Mouse (Mus musculus): ENCODE data around the gene Map4k3. TPM values are rescaled to one million over a fixed set of nuclear protein-coding genes. Genes with fewer than 3 reads are reported as not detected.
"Not testable (repeated sequence)": the region's sequence is repeated elsewhere in the genome, so short reads cannot be mapped to it uniquely, and the experiment has no call there.

The Map4k3 gene
- polyA plus RNA-seq, 1 experiment from 2014 or later, result 5.5 TPM

GRCm38 (mm10) chr17:80765204-80765603, 36.9 kb upstream of the Map4k3 start:
- Histone ChIP-seq H3K9ac (replicated peaks) (no peak overlapping the region), H3K36me3 (replicated peaks; ENCODE audit: insufficient read depth, low read length) (no peaks in the 10 kb centered on the region), H3K4me3 (ENCODE audit: low read depth, low read length) (no peak overlapping the region), H3K9me3 (ENCODE audit: low read length) (peaks cover 3% of the 10 kb centered on the region; the same call in 1 of the 2 replicates), H3K4me2 (ENCODE audit: low read depth, low read length) (no peak overlapping the region), H3K4me1 (ENCODE audit: insufficient read depth) (no peaks in the 10 kb centered on the region), H3K27ac (ENCODE audit: low read depth) (no peak overlapping the region), H3K27me3 (ENCODE audit: insufficient read depth, low read length) (no peaks in the 10 kb centered on the region)
- ATAC-seq (no peak), DNase-seq (no peak)
- TF ChIP-seq CTCF (IDR thresholded peaks at IDR 0.05; ENCODE audit: low read depth), result no peak
- 49% methylated on average over 2 of the region's 2 CpGs for WGBS (ENCODE audit: insufficient replicate concordance)

- H3K4me2 ChIP-seq (ENCODE audit: low read depth, low read length), result no peak overlapping the region
- no peak overlapping the region for H3K4me3 ChIP-seq (ENCODE audit: low read depth, low read length)
- H3K9ac ChIP-seq (replicated peaks), result no peak overlapping the region
- no peaks in the 10 kb centered on the region for H3K4me1 ChIP-seq (ENCODE audit: insufficient read depth)
- TF ChIP-seq CTCF (IDR thresholded peaks at IDR 0.05; ENCODE audit: low read depth) (no peak), EP300 (IDR thresholded peaks at IDR 0.05; ENCODE audit: low read depth) (no peak)
- no peaks in the 10 kb centered on the region for H3K36me3 ChIP-seq (replicated peaks; ENCODE audit: insufficient read depth, low read length)
- DNase-seq (no peak), ATAC-seq (no peak)
- no peaks in the 10 kb centered on the region for H3K9me3 ChIP-seq (ENCODE audit: low read length)
- 25% methylated on average over 11 of the region's 11 CpGs for WGBS (ENCODE audit: insufficient replicate concordance)
- H3K27ac ChIP-seq (ENCODE audit: low read depth), result no peak overlapping the region
- no peaks in the 10 kb centered on the region for H3K27me3 ChIP-seq (ENCODE audit: insufficient read depth, low read length)
Measured at GRCm38 (mm10) chr17:80763065-80763681, 34.9 kb upstream of the Map4k3 start.

GRCm38 (mm10) chr17:80762391-80763040, 34.2 kb upstream of the Map4k3 start:
- H3K4me1 ChIP-seq (ENCODE audit: insufficient read depth), result no peaks in the 10 kb centered on the region
- WGBS (ENCODE audit: insufficient replicate concordance), result 46% methylated on average over 9 of the region's 9 CpGs

GRCm38 (mm10) chr17:80761191-80761590, 32.9 kb upstream of the Map4k3 start:
- H3K27ac ChIP-seq (ENCODE audit: low read depth), result peak overlapping the region; percentile 78
- 90% methylated on average over 7 of the region's 8 CpGs for WGBS (ENCODE audit: insufficient replicate concordance)
- peak; percentile 31 for ATAC-seq
- H3K4me3 ChIP-seq (ENCODE audit: low read depth, low read length); H3K9ac ChIP-seq (replicated peaks); H3K9me3 ChIP-seq (ENCODE audit: low read length); DNase-seq; H3K4me2 ChIP-seq (ENCODE audit: low read depth, low read length); H3K4me1 ChIP-seq (ENCODE audit: insufficient read depth); H3K27me3 ChIP-seq (ENCODE audit: insufficient read depth, low read length); H3K36me3 ChIP-seq (replicated peaks; ENCODE audit: insufficient read depth, low read length): not testable (repeated sequence)

More at GRCm38 (mm10) chr17:80762391-80763040, 34.2 kb upstream of the Map4k3 start:
- H3K36me3 ChIP-seq (replicated peaks; ENCODE audit: insufficient read depth, low read length), result no peaks in the 10 kb centered on the region
- no peak overlapping the region for H3K4me3 ChIP-seq (ENCODE audit: low read depth, low read length)
- no peak overlapping the region for H3K9ac ChIP-seq (replicated peaks)
- no peaks in the 10 kb centered on the region for H3K9me3 ChIP-seq (ENCODE audit: low read length)
- TF ChIP-seq EP300 (IDR thresholded peaks at IDR 0.05; ENCODE audit: low read depth) (no peak), CTCF (IDR thresholded peaks at IDR 0.05; ENCODE audit: low read depth) (no peak)
- no peak overlapping the region for H3K27ac ChIP-seq (ENCODE audit: low read depth)
- ATAC-seq (no peak), DNase-seq (no peak)
- H3K27me3 ChIP-seq (ENCODE audit: insufficient read depth, low read length), result no peaks in the 10 kb centered on the region
- H3K4me2 ChIP-seq (ENCODE audit: low read depth, low read length), result no peak overlapping the region

GRCm38 (mm10) chr17:80760344-80761145, 32.3 kb upstream of the Map4k3 start:
- peak; percentile 60 for DNase-seq
- ATAC-seq, result peak; percentile 98
- H3K36me3 ChIP-seq (replicated peaks; ENCODE audit: insufficient read depth, low read length), result no peaks in the 10 kb centered on the region
- H3K9me3 ChIP-seq (ENCODE audit: low read length), result no peaks in the 10 kb centered on the region
- peak overlapping the region; percentile 78 for H3K27ac ChIP-seq (ENCODE audit: low read depth)
- H3K4me1 ChIP-seq (ENCODE audit: insufficient read depth), result no peaks in the 10 kb centered on the region
- no peaks in the 10 kb centered on the region for H3K27me3 ChIP-seq (ENCODE audit: insufficient read depth, low read length)
- H3K4me2 ChIP-seq (ENCODE audit: low read depth, low read length), result 0 out of 2 replicates have a peak overlapping the region, but pooled peaks have one; percentile 24
- H3K4me3 ChIP-seq (ENCODE audit: low read depth, low read length), result no peak overlapping the region
- no peak overlapping the region for H3K9ac ChIP-seq (replicated peaks)
- TF ChIP-seq CTCF (IDR thresholded peaks at IDR 0.05; ENCODE audit: low read depth), result no peak
- TF ChIP-seq EP300 (IDR thresholded peaks at IDR 0.05; ENCODE audit: low read depth), result peak; percentile 54; the same call in 1 of the 2 replicates
- 73% methylated on average over 16 of the region's 16 CpGs for WGBS (ENCODE audit: insufficient replicate concordance)

- Histone ChIP-seq H3K9ac (replicated peaks) (no peak overlapping the region), H3K27me3 (ENCODE audit: insufficient read depth, low read length) (no peaks in the 10 kb centered on the region), H3K4me3 (ENCODE audit: low read depth, low read length) (no peak overlapping the region), H3K9me3 (ENCODE audit: low read length) (no peaks in the 10 kb centered on the region), H3K4me1 (ENCODE audit: insufficient read depth) (no peaks in the 10 kb centered on the region), H3K4me2 (ENCODE audit: low read depth, low read length) (no peak overlapping the region), H3K27ac (ENCODE audit: low read depth) (no peak overlapping the region), H3K36me3 (replicated peaks; ENCODE audit: insufficient read depth, low read length) (no peaks in the 10 kb centered on the region)
- 71% methylated on average over 5 of the region's 5 CpGs for WGBS (ENCODE audit: insufficient replicate concordance)
- no peak for TF ChIP-seq CTCF (IDR thresholded peaks at IDR 0.05; ENCODE audit: low read depth)
- no peak for TF ChIP-seq EP300 (IDR thresholded peaks at IDR 0.05; ENCODE audit: low read depth)
- ATAC-seq (no peak), DNase-seq (no peak)
Measured at GRCm38 (mm10) chr17:80756043-80756442, 27.8 kb upstream of the Map4k3 start.

Data from liver, postnatal 0 days (tissue).